Mouse (Mus musculus) small intestine, adult 2 months (tissue): ENCODE data around the gene Pfn1.

ENCODE experiments used
- CTCF ChIP-seq: fragments of 200-500 bp; IDR thresholded peaks from 2 replicates; pipeline ENCODE4 v1.5.1; 2012; ENCODE audit warnings: low read depth, mild to moderate bottlenecking, control low read depth, inconsistent platforms, low read length, moderate library complexity, mixed read lengths; ENCODE audit not compliant: insufficient replicate concordance, insufficient read length; ENCODE audit errors: extremely low read depth
- POLR2A ChIP-seq: fragments of 200-500 bp; IDR thresholded peaks from 2 replicates; pipeline ENCODE4 v1.6.1; 2012; ENCODE audit warnings: low read depth, mild to moderate bottlenecking, control low read depth, inconsistent platforms, low read length, moderate library complexity

DNA sequence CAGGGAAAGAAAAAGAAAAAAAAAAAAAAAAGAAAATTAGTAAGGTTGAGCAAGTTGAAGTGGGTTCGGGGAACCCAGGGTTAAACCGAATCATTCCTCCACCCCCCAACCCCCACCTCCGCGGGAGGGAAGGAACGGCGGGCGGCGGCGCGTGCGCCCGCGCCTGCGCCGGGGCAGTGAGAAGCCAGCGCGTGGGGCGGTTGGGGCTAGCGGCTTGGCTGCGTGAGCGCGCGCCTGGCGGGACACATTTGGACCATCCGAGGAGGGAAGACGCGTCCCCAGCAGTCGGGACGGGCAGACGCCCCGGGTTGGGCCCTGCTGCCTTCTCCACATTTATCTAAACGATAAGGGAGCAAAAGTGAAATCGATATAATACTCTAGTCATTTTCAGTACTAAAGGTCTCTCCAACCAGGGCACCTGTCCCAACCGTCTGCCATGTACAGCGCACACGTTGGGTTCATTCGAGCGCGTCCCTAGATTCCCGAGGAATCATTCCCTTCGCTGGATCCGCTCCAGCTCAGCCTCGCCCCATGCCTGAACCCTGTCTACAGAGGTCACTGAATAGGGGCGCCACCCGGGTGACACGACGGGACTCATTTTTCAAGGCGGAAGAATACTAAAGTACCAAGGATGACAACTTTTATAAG is 603 bp upstream of the Pfn1 start:
- TF ChIP-seq CTCF (no peak), POLR2A (peak; percentile 51)
